Mouse (Mus musculus) olfactory bulb, adult 2 months (tissue): ENCODE measurements around the gene Phactr4.

Experiments used
- CTCF ChIP-seq: fragments of 200-500 bp; IDR thresholded peaks from 2 replicates; pipeline ENCODE4 v1.5.1; 2012; ENCODE audit warnings: low read depth, mild to moderate bottlenecking, low read length, moderate library complexity; ENCODE audit not compliant: insufficient read depth
- POLR2A ChIP-seq: fragments of 200-500 bp; IDR thresholded peaks from 2 replicates; pipeline ENCODE4 v1.6.1; 2012; ENCODE audit warnings: mild to moderate bottlenecking, low read depth, low read length, moderate library complexity; ENCODE audit not compliant: insufficient read depth

DNA sequence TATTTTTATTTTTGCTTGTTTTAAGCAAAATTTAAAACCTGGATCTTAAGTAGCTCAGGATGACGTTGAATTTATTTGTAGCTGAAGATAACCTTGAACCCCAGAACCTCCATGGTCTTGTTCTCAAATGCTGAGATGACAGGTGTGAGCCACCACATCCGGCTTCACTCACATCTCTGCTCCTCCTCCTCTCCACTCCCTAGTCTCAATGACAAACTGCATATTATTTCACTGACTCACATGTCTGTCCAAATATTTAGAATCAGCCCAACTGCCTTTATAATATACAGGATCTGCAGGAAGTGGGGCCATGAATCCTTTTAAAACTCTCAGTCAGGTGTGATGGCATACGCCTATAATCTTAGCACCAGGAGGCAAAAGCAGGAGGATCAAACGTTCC is 33.0 kb downstream of the Phactr4 start:
- TF ChIP-seq CTCF (no peak), POLR2A (no peak)
